Mouse (Mus musculus) MEL (cell line): ENCODE data around the gene Slc16a6. TPM values are rescaled to one million over a fixed set of nuclear protein-coding genes. Genes with fewer than 3 reads are reported as not detected.

Experiments used
- DNase-seq: peaks from one replicate; pipeline ENCODE4 v3.0.0; 2011; ENCODE audit warnings: low read depth, low spot score
- H3K27ac ChIP-seq: 2 replicates; pipeline ENCODE4 v1.5.1; 2012; ENCODE audit warnings: low read depth, mild to moderate bottlenecking, control low read depth, low read length, moderate library complexity; ENCODE audit not compliant: control insufficient read depth
- H3K27me3 ChIP-seq, 2 experiments: fragments of 150-350 bp in 1 of 2; sonication (generic) in 1 of 2; 2 replicates each; pipeline ENCODE4 v1.6.1; 2012; ENCODE audit warnings: low read length in 2 of 2, mild to moderate bottlenecking in 2 of 2, improper control_type of control experiment in 1 of 2, moderate library complexity in 1 of 2; ENCODE audit not compliant: insufficient read depth in 2 of 2, control insufficient read depth in 1 of 2
- H3K36me3 ChIP-seq, 2 experiments: 2 replicates each; pipeline ENCODE4 v1.6.1; 2012 to 2014; ENCODE audit warnings: low read length in 2 of 2, improper control_type of control experiment in 1 of 2, inconsistent platforms in 1 of 2, mild to moderate bottlenecking in 1 of 2; ENCODE audit not compliant: insufficient read depth in 2 of 2, control insufficient read depth in 1 of 2
- H3K4me1 ChIP-seq, 2 experiments: fragments of 150-350 bp in 1 of 2; sonication (generic) in 1 of 2; 2 replicates each; pipeline ENCODE4 v1.6.1; 2012; ENCODE audit warnings: low read length in 2 of 2, improper control_type of control experiment in 1 of 2, mild to moderate bottlenecking in 1 of 2; ENCODE audit not compliant: insufficient read depth in 2 of 2, control insufficient read depth in 1 of 2
- H3K4me3 ChIP-seq, 2 experiments: fragments of 150-350 bp in 1 of 2; sonication (generic) in 1 of 2; 2 replicates each; pipeline ENCODE4 v1.5.1; 2012; ENCODE audit warnings: low read depth in 2 of 2, low read length in 2 of 2, mild to moderate bottlenecking in 2 of 2, moderate library complexity in 2 of 2, control low read depth in 1 of 2, improper control_type of control experiment in 1 of 2; ENCODE audit not compliant: control insufficient read depth in 1 of 2, insufficient read depth in 1 of 2
- H3K79me2 ChIP-seq: 2 replicates; pipeline ENCODE4 v1.6.1; 2012; ENCODE audit warnings: mild to moderate bottlenecking, low read length, moderate library complexity; ENCODE audit not compliant: control insufficient read depth, poor library complexity, insufficient read depth
- H3K9ac ChIP-seq: 2 replicates; pipeline ENCODE4 v1.6.1; 2012; ENCODE audit warnings: low read depth, mild to moderate bottlenecking, control low read depth, low read length, moderate library complexity; ENCODE audit not compliant: control insufficient read depth, poor library complexity, severe bottlenecking
- H3K9me3 ChIP-seq: fragments of 150-350 bp; sonication (generic); replicated peaks from 2 replicates; pipeline ENCODE4 v1.6.1; 2012; ENCODE audit warnings: mild to moderate bottlenecking, low read length, improper control_type of control experiment, moderate library complexity; ENCODE audit not compliant: insufficient read depth
- CHD2 ChIP-seq: IDR thresholded peaks from 2 replicates; pipeline ENCODE4 v1.6.1; 2011; ENCODE audit warnings: low read length, improper control_type of control experiment
- ELF1 ChIP-seq: IDR thresholded peaks from 2 replicates; pipeline ENCODE4 v1.6.1; 2014; ENCODE audit warnings: low read depth, mild to moderate bottlenecking, inconsistent platforms, low read length, improper control_type of control experiment, moderate library complexity
- EP300 ChIP-seq, 2 experiments: IDR thresholded peaks; 2 replicates each; pipeline ENCODE4 v1.6.1; 2011; ENCODE audit warnings: improper control_type of control experiment in 2 of 2, low read length in 2 of 2, low read depth in 1 of 2, mild to moderate bottlenecking in 1 of 2
- ETS1 ChIP-seq: IDR thresholded peaks from 2 replicates; pipeline ENCODE4 v1.6.1; 2012; ENCODE audit warnings: low read depth, mild to moderate bottlenecking, inconsistent platforms, low read length, improper control_type of control experiment, moderate library complexity
- GABPA ChIP-seq: IDR thresholded peaks from 2 replicates; pipeline ENCODE4 v1.6.1; 2012; ENCODE audit warnings: low read depth, mild to moderate bottlenecking, inconsistent platforms, low read length, improper control_type of control experiment, moderate library complexity
- JUND ChIP-seq: IDR thresholded peaks from 2 replicates; pipeline ENCODE4 v1.6.1; 2011; ENCODE audit warnings: low read depth, mild to moderate bottlenecking, improper control_type of control experiment, low read length
- KAT2A ChIP-seq: conservative IDR thresholded peaks from 2 replicates; pipeline ENCODE4 v1.6.1; 2012; ENCODE audit warnings: low read depth, low read length, improper control_type of control experiment, inconsistent platforms
- MAFK ChIP-seq: IDR thresholded peaks from 2 replicates; pipeline ENCODE4 v1.6.1; 2011; ENCODE audit warnings: low read depth, mild to moderate bottlenecking, low read length, improper control_type of control experiment, borderline replicate concordance
- MAX ChIP-seq: IDR thresholded peaks from 2 replicates; pipeline ENCODE4 v1.6.1; 2011; ENCODE audit warnings: low read length, improper control_type of control experiment
- MEF2A ChIP-seq: IDR thresholded peaks from 2 replicates; pipeline ENCODE4 v1.6.1; 2014; ENCODE audit warnings: low read depth, mild to moderate bottlenecking, inconsistent platforms, low read length, improper control_type of control experiment; ENCODE audit not compliant: poor library complexity, insufficient replicate concordance, severe bottlenecking; ENCODE audit errors: extremely low read depth
- NELFE ChIP-seq: IDR thresholded peaks from 2 replicates; pipeline ENCODE4 v1.6.1; 2011; ENCODE audit warnings: low read depth, low read length, improper control_type of control experiment
- NRF1 ChIP-seq: IDR thresholded peaks from 2 replicates; pipeline ENCODE4 v1.6.1; 2014; ENCODE audit warnings: low read depth, mild to moderate bottlenecking, inconsistent platforms, low read length, improper control_type of control experiment, moderate library complexity; ENCODE audit not compliant: poor library complexity, insufficient read depth, severe bottlenecking
- POLR2AphosphoS2 ChIP-seq: IDR thresholded peaks from 2 replicates; pipeline ENCODE4 v1.6.1; 2011; ENCODE audit warnings: low read length, improper control_type of control experiment
- POLR2AphosphoS5 ChIP-seq: IDR thresholded peaks from 2 replicates; pipeline ENCODE4 v1.6.1; 2012; ENCODE audit warnings: low read depth, borderline replicate concordance, mild to moderate bottlenecking, inconsistent platforms, low read length, moderate library complexity, mixed read lengths
- RAD21 ChIP-seq: IDR thresholded peaks from 2 replicates; pipeline ENCODE4 v1.6.1; 2011; ENCODE audit warnings: mild to moderate bottlenecking, low read depth, low read length, improper control_type of control experiment
- SIN3A ChIP-seq: IDR thresholded peaks from 2 replicates; pipeline ENCODE4 v1.6.1; 2012; ENCODE audit warnings: low read length, improper control_type of control experiment, inconsistent platforms
- TAL1 ChIP-seq: IDR thresholded peaks from 2 replicates; pipeline ENCODE4 v1.6.1; 2012; ENCODE audit warnings: mild to moderate bottlenecking, inconsistent platforms, low read length, moderate library complexity, mixed read lengths
- TBP ChIP-seq: IDR thresholded peaks from 2 replicates; pipeline ENCODE4 v1.8.0; 2011; ENCODE audit warnings: low read depth, low read length, improper control_type of control experiment
- TCF12 ChIP-seq: IDR thresholded peaks from 2 replicates; pipeline ENCODE4 v1.6.1; 2014; ENCODE audit warnings: low read depth, mild to moderate bottlenecking, inconsistent platforms, low read length, improper control_type of control experiment, moderate library complexity
- ZMIZ1 ChIP-seq: IDR thresholded peaks from 2 replicates; pipeline ENCODE4 v1.6.1; 2012; ENCODE audit warnings: low read depth, mild to moderate bottlenecking, inconsistent platforms, low read length, improper control_type of control experiment, moderate library complexity
- ZNF384 ChIP-seq: IDR thresholded peaks from 2 replicates; pipeline ENCODE4 v1.6.1; 2012; ENCODE audit warnings: low read depth, mild to moderate bottlenecking, inconsistent platforms, low read length, improper control_type of control experiment
- polyA plus RNA-seq, 2 experiments: library from polyadenylated mRNA; stranded (reverse) in 1 of 2; unstranded in 1 of 2; fragments of >175 nt in 1 of 2; fragments of >200 nt in 1 of 2; gene quantifications; 2 replicates each; pipeline versions ENCODE4 v1.2.1 to v1.2.4; 2012; ENCODE audit warnings: low replicate concordance in 2 of 2, low read depth in 1 of 2; ENCODE audit not compliant: insufficient read length in 2 of 2, insufficient read depth in 1 of 2, missing spikeins in 1 of 2
- total RNA-seq: library from RNA; depleted of rRNA; stranded (reverse); fragments of 300-350 nt; gene quantifications from 2 replicates; pipeline ENCODE4 v1.2.3, GENCODE M21; 2012

Slc16a6 gene
- total and polyA plus RNA-seq, 3 experiments: 34.0 to 41.6 TPM; not detected in 1

- Histone ChIP-seq H3K4me1 (peaks cover 0 to 6% of the 10 kb centered on the region in 2 experiments; a peak in 2 of 4 replicates), H3K27ac (no peak overlapping the region), H3K9me3 (no peaks in the 10 kb centered on the region), H3K36me3 (no peaks in the 10 kb centered on the region; a peak in 1 of 4 replicates), H3K79me2 (no peaks in the 10 kb centered on the region), H3K27me3 (no peaks in the 10 kb centered on the region), H3K9ac (no peak overlapping the region)
- no peak for TF ChIP-seq TCF12
- TF ChIP-seq JUND: no peak
- TF ChIP-seq ELF1: no peak
- TF ChIP-seq, all 39 proteins: peak for 0
- no peak for DNase-seq
- no peak overlapping the region for H3K4me3 ChIP-seq
Measured at GRCm38 (mm10) chr11:109520958-109521357, 47.6 kb upstream of the Slc16a6 start.

GRCm38 (mm10) chr11:109517816-109518215 is 44.4 kb upstream of the Slc16a6 start:
- DNase-seq: no peak
- TF ChIP-seq SIN3A (no peak), EP300 (IDR thresholded peaks at IDR 0.05; ENCODE audit: low read depth in 1 of 2, low read length in 2 of 2) (no peak), ETS1 (no peak), TAL1 (no peak), TBP (no peak), ZNF384 (no peak)
- Histone ChIP-seq H3K4me3 (no peak overlapping the region), H3K9me3 (no peaks in the 10 kb centered on the region), H3K36me3 (no peaks in the 10 kb centered on the region), H3K4me1 (no peaks in the 10 kb centered on the region), H3K79me2 (no peaks in the 10 kb centered on the region), H3K27me3 (no peaks in the 10 kb centered on the region), H3K9ac (no peak overlapping the region), H3K27ac (no peak overlapping the region)

GRCm38 (mm10) chr11:109517330-109517729 is 43.9 kb upstream of the Slc16a6 start:
- Histone ChIP-seq H3K4me3 (no peak overlapping the region), H3K9me3 (no peaks in the 10 kb centered on the region), H3K79me2 (no peaks in the 10 kb centered on the region), H3K36me3 (no peaks in the 10 kb centered on the region), H3K27ac (no peak overlapping the region), H3K27me3 (no peaks in the 10 kb centered on the region), H3K9ac (no peak overlapping the region), H3K4me1 (no peaks in the 10 kb centered on the region)
- TF ChIP-seq MAX (no peak), MEF2A (no peak), ETS1 (no peak), MAFK (no peak), ELF1 (no peak), TCF12 (no peak), RAD21 (no peak), TAL1 (no peak), NRF1 (no peak), POLR2AphosphoS5 (no peak), NELFE (no peak), CHD2 (no peak), ZNF384 (no peak), KAT2A (no peak), ZMIZ1 (no peak), GABPA (no peak), JUND (no peak), SIN3A (no peak), POLR2AphosphoS2 (no peak)
- DNase-seq: no peak
